Mouse (Mus musculus) embryo, embryonic 9.5 days (tissue): ENCODE data around the gene Pfn1.
A peak's percentile ranks its signal among the peaks of the same experiment; 100 is the strongest.

Experiments used
- DNase-seq: peaks from one replicate; pipeline ENCODE4 v3.0.0-alpha.2; 2017; ENCODE audit errors: extremely low spot score

Pfn1 gene

GRCm38 (mm10) chr11:70637764-70638163 lies 16.7 kb downstream of the Pfn1 start:
- DNase-seq, result no peak

GRCm38 (mm10) chr11:70635601-70636000 lies 18.8 kb downstream of the Pfn1 start:
- DNase-seq, result no peak

GRCm38 (mm10) chr11:70630129-70630528 lies 24.3 kb downstream of the Pfn1 start:
- no peak for DNase-seq

- DNase-seq, result no peak
These were observed 24.9 kb downstream of the Pfn1 start for GRCm38 (mm10) chr11:70629557-70629956.

- no peak for DNase-seq
These were observed 26.0 kb downstream of the Pfn1 start for GRCm38 (mm10) chr11:70628431-70628830.

- DNase-seq, result no peak
These were observed 27.6 kb downstream of the Pfn1 start for GRCm38 (mm10) chr11:70626877-70627276.

- DNase-seq, result peak; percentile 57
These were observed 29.0 kb downstream of the Pfn1 start for GRCm38 (mm10) chr11:70625473-70625872.

GRCm38 (mm10) chr11:70623053-70623742 lies 31.2 kb downstream of the Pfn1 start:
- no peak for DNase-seq

- DNase-seq, result no peak
These were observed 32.3 kb downstream of the Pfn1 start for GRCm38 (mm10) chr11:70621972-70622814.

GRCm38 (mm10) chr11:70619101-70619500 lies 35.3 kb downstream of the Pfn1 start, which contains the start of gene Chrne:
TSS of gene Chrne (minus strand) at chr11:70619216.
- DNase-seq, result no peak

- DNase-seq, result no peak
These were observed 38.8 kb downstream of the Pfn1 start, which contains the start of gene 4930544D05Rik for GRCm38 (mm10) chr11:70615516-70616093. TSS of gene 4930544D05Rik (plus strand) at chr11:70615848.

GRCm38 (mm10) chr11:70615074-70615473 lies 39.4 kb downstream of the Pfn1 start:
- peak; percentile 67 for DNase-seq

GRCm38 (mm10) chr11:70612505-70612904 lies 41.9 kb downstream of the Pfn1 start:
- DNase-seq, result no peak

GRCm38 (mm10) chr11:70610752-70611151 lies 43.7 kb downstream of the Pfn1 start:
- no peak for DNase-seq

- DNase-seq, result no peak
These were observed 45.9 kb downstream of the Pfn1 start for GRCm38 (mm10) chr11:70608381-70609066.

GRCm38 (mm10) chr11:70607611-70608010 lies 46.8 kb downstream of the Pfn1 start:
- no peak for DNase-seq

- DNase-seq, result no peak
These were observed 47.7 kb downstream of the Pfn1 start for GRCm38 (mm10) chr11:70606717-70607116.

GRCm38 (mm10) chr11:70605024-70605566 lies 49.3 kb downstream of the Pfn1 start:
- DNase-seq, result peak; percentile 66
